Mouse (Mus musculus) hindbrain, embryonic 14.5 days (tissue): ENCODE data around the gene Snx3. TPM values are rescaled to one million over a fixed set of nuclear protein-coding genes. Genes with fewer than 3 reads are reported as not detected.

Experiments used
- ATAC-seq: fragments of 200-750 bp; cut with Nextera tagmentation; 2 replicates; pipeline ENCODE4 v1.8.0; 2017; ENCODE audit warnings: moderate number of reproducible peaks, mild to moderate bottlenecking, moderate TSS enrichment, moderate library complexity; ENCODE audit not compliant: low FRiP score
- DNase-seq: peaks from one replicate; pipeline ENCODE4 v3.0.0-alpha.2; 2015; ENCODE audit warnings: low spot score
- H3K27ac ChIP-seq: fragments of 300-500 bp; sonication (generic); 2 replicates; pipeline ENCODE4 v1.5.1; 2014; ENCODE audit warnings: mild to moderate bottlenecking, moderate library complexity
- H3K27me3 ChIP-seq: fragments of 300-500 bp; sonication (generic); 2 replicates; pipeline ENCODE4 v1.6.1; 2014; ENCODE audit warnings: mild to moderate bottlenecking, low read length, mixed read lengths; ENCODE audit not compliant: control insufficient read depth, insufficient read depth
- H3K36me3 ChIP-seq: fragments of 300-500 bp; sonication (generic); replicated peaks from 2 replicates; pipeline ENCODE4 v1.6.1; 2014; ENCODE audit not compliant: control insufficient read depth, insufficient read depth
- H3K4me1 ChIP-seq: fragments of 300-500 bp; sonication (generic); replicated peaks from 2 replicates; pipeline ENCODE4 v1.6.1; 2014; ENCODE audit warnings: antibody characterized with exemption, low read length, mixed read lengths; ENCODE audit not compliant: control insufficient read depth, insufficient read depth
- H3K4me2 ChIP-seq: fragments of 300-500 bp; sonication (generic); replicated peaks from 2 replicates; pipeline ENCODE4 v1.6.1; 2014; ENCODE audit warnings: mild to moderate bottlenecking, moderate library complexity
- H3K4me3 ChIP-seq: fragments of 300-500 bp; sonication (generic); replicated peaks from 2 replicates; pipeline ENCODE4 v1.5.1; 2014; ENCODE audit warnings: mild to moderate bottlenecking, low read length
- H3K9ac ChIP-seq: fragments of 300-500 bp; sonication (generic); 2 replicates; pipeline ENCODE4 v1.6.1; 2014
- H3K9me3 ChIP-seq: fragments of 300-500 bp; sonication (generic); 2 replicates; pipeline ENCODE4 v1.6.1; 2016; ENCODE audit warnings: low read length; ENCODE audit not compliant: control insufficient read depth
- WGBS: fragments of 180-500 bp; shearing (Covaris S2); extraction: QIAGEN DNeasy Blood & Tissue Kit; methylation state at CpG from one replicate; pipeline ENCODE4 v1.1.7; 2014; 5-methylcytosine and 5-hydroxymethylcytosine counted together
- polyA plus RNA-seq: library from polyadenylated mRNA; unstranded; fragments of >200 nt; fragmentation: Nextera tagmentation; extraction: Ambion mirVana; gene quantifications from 2 replicates; pipeline ENCODE4 v1.2.1, GENCODE M21; 2014

The Snx3 gene
- polyA plus RNA-seq, 1 experiment from 2014 or later, result 296 TPM

- H3K27me3 ChIP-seq, result no peaks in the 10 kb centered on the region
- peak overlapping the region; percentile 54 for H3K4me3 ChIP-seq
- H3K36me3 ChIP-seq, result no peaks in the 10 kb centered on the region
- 12% methylated on average over 25 of the region's 25 CpGs for WGBS
- H3K4me1 ChIP-seq, result 0 out of 2 replicates have a peak, but pooled peaks cover 6% of the 10 kb centered on the region
- H3K9ac ChIP-seq, result peak overlapping the region; percentile 73
- H3K9me3 ChIP-seq, result no peaks in the 10 kb centered on the region
- H3K4me2 ChIP-seq, result peak overlapping the region; percentile 78
- peak; percentile 31 for DNase-seq
- peak overlapping the region; percentile 84 for H3K27ac ChIP-seq
- ATAC-seq, result peak; percentile 64
Measured at GRCm38 (mm10) chr10:42477550-42478340, 24.1 kb upstream of the Snx3 start.

DNA sequence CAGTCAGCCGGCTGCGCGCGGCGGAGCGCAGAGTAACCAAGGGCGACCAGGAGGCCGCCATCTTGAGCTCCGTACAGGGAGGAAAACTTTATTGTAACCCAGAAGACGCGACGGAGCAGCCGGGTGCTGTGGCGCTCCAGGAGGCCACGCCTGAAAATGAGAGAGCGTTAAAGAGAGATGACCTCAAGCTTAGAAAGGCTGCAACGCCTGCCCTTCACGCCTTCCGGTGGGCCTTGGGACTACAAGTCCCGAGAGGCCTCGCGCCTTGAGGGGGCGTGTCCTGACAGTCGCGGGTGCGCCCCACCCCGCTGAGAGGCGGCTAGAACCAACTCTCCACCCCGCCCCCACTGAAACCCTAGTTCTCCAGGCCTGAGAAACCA is 23.5 kb upstream of the Snx3 start, which contains the start of gene Afg1l:
Afg1l (minus strand) TSS at position 225 of the 380 bp plus-strand sequence.
- no peaks in the 10 kb centered on the region for H3K9me3 ChIP-seq
- H3K27me3 ChIP-seq, result no peaks in the 10 kb centered on the region
- H3K9ac ChIP-seq, result peak within 1 kb of the TSS; percentile 73
- H3K4me2 ChIP-seq, result peak within 1 kb of the TSS; percentile 78
- ATAC-seq (peak; percentile 95), DNase-seq (peak; percentile 87)
- peak within 1 kb of the TSS; percentile 84 for H3K27ac ChIP-seq
- under 1% methylated on average over 29 of the region's 29 CpGs for WGBS
- 0 out of 2 replicates have a peak, but pooled peaks cover 6% of the 10 kb centered on the region for H3K4me1 ChIP-seq
- peak within 1 kb of the TSS; percentile 54 for H3K4me3 ChIP-seq
- H3K36me3 ChIP-seq, result no peaks in the 10 kb centered on the region

DNA sequence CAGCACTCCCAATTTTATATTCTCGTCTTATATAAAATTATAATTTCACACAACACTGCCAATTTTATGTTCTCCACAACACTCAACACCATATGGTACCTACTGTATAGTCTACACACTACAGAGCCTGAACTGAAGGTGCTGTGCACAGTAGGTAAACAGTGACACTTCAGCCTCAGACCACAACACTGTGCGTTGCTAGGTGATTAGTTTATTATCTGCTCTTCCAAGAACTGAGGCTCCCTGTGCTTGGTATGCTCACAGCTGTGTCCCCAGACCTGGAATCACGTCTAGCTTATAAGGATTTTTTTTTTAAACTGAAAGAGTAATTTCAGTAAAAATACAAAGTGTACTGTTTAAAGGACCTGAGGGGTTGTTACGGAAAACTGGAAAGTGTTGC is 21.1 kb upstream of the Snx3 start:
- no peak for DNase-seq
- Histone ChIP-seq H3K9ac (no peak overlapping the region), H3K9me3 (no peaks in the 10 kb centered on the region), H3K4me2 (no peak overlapping the region), H3K4me3 (no peak overlapping the region), H3K36me3 (no peaks in the 10 kb centered on the region), H3K27ac (no peak overlapping the region), H3K4me1 (0 out of 2 replicates have a peak, but pooled peaks cover 6% of the 10 kb centered on the region), H3K27me3 (no peaks in the 10 kb centered on the region)
- 74% methylated on average over 4 of the region's 4 CpGs for WGBS
- no peak for ATAC-seq

- no peaks in the 10 kb centered on the region for H3K9me3 ChIP-seq
- no peaks in the 10 kb centered on the region for H3K4me1 ChIP-seq
- no peaks in the 10 kb centered on the region for H3K27me3 ChIP-seq
- no peak overlapping the region for H3K27ac ChIP-seq
- ATAC-seq (no peak), DNase-seq (no peak)
- H3K4me3 ChIP-seq, result no peak overlapping the region
- no peak overlapping the region for H3K9ac ChIP-seq
- WGBS, result 46% methylated on average over 8 of the region's 8 CpGs
- H3K4me2 ChIP-seq, result no peak overlapping the region
- H3K36me3 ChIP-seq, result no peaks in the 10 kb centered on the region
Measured at GRCm38 (mm10) chr10:42488606-42489296, 13.1 kb upstream of the Snx3 start.

DNA sequence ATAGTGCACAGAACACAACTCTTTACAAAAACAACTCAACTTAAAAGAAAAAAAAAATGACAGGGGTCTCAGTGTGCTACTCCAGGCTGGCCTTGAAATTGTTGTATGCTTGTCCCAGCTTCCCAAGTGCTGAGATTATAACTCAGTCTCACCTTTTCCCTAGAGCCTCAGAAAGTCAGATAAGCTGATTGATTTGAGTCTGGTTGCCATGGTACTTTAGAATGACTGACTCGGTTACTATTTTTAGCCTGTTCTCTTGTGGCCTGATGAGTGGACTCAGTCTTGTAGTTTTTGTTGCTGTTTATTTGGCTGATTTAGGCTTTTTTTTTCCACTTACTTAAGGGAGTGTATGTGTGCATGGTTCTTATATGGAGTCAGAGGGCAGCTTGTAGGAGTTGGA is 10.7 kb upstream of the Snx3 start:
- no peak for ATAC-seq
- H3K4me1 ChIP-seq, result no peaks in the 10 kb centered on the region
- H3K36me3 ChIP-seq, result no peaks in the 10 kb centered on the region
- no peak overlapping the region for H3K4me3 ChIP-seq
- H3K4me2 ChIP-seq, result no peak overlapping the region
- no peak for DNase-seq
- H3K9me3 ChIP-seq, result no peaks in the 10 kb centered on the region
- no peak overlapping the region for H3K27ac ChIP-seq
- no peaks in the 10 kb centered on the region for H3K27me3 ChIP-seq
- no peak overlapping the region for H3K9ac ChIP-seq
- WGBS, result 55% methylated on average over 1 of the region's 1 CpGs

GRCm38 (mm10) chr10:42492027-42492771 is 9.6 kb upstream of the Snx3 start:
- H3K27ac ChIP-seq, result no peak overlapping the region
- no peaks in the 10 kb centered on the region for H3K27me3 ChIP-seq
- no peak for ATAC-seq
- WGBS, result 87% methylated on average over 10 of the region's 10 CpGs
- no peak overlapping the region for H3K4me2 ChIP-seq
- no peaks in the 10 kb centered on the region for H3K36me3 ChIP-seq
- DNase-seq, result no peak
- H3K9me3 ChIP-seq, result no peaks in the 10 kb centered on the region
- no peak overlapping the region for H3K4me3 ChIP-seq
- H3K9ac ChIP-seq, result no peak overlapping the region
- no peaks in the 10 kb centered on the region for H3K4me1 ChIP-seq

DNA sequence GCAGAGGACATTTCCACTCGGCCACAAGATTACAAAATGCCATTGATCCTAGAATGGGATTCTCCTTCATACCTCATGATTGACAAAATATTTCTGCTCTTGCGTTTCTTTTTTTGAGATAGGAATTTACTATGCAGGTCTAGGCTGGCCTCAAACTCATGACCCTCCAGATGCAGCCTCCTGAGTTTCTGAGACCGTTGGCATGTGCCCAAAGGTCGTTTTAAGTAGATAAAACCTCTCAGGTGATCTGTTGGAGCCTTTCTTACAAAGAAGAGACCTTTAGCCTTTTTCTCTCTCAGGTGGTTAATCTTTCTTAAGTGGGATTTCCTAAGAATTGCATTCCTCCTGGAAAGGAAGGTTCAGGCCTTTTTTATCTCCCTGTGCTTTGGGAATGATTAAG is 8.8 kb upstream of the Snx3 start:
- Histone ChIP-seq H3K36me3 (no peaks in the 10 kb centered on the region), H3K27me3 (no peaks in the 10 kb centered on the region), H3K9me3 (no peaks in the 10 kb centered on the region), H3K4me2 (no peak overlapping the region), H3K9ac (no peak overlapping the region), H3K27ac (no peak overlapping the region), H3K4me1 (no peaks in the 10 kb centered on the region), H3K4me3 (no peak overlapping the region)
- 70% methylated on average over 4 of the region's 4 CpGs for WGBS
- DNase-seq, result no peak
- ATAC-seq, result no peak

DNA sequence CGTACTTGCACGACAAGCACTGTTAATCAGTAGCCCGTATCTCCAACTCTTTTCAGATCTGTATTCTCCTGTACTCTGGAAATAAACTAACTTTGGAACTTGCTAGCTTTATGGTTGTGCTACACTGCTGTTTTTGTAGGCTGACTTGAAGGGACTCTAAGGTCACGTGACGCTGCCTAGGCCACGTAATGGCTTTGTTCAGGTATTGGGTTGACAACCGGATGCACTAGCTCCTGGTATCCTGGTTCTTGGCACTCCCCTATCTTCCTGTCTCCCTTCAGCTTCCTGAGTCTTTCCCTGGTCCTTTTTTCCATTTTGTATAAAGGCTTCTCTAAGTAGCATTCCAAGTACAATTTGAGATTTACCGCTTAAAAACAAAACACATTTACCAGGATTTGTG is 1.2 kb upstream of the Snx3 start:
- Histone ChIP-seq H3K4me1 (peaks cover 15% of the 10 kb centered on the region), H3K9me3 (no peaks in the 10 kb centered on the region), H3K27ac (peak overlapping the region; percentile 98; the same call in 1 of the 2 replicates), H3K4me2 (no peak overlapping the region), H3K27me3 (no peaks in the 10 kb centered on the region), H3K36me3 (no peaks in the 10 kb centered on the region), H3K4me3 (no peak overlapping the region), H3K9ac (no peak overlapping the region)
- 95% methylated on average over 8 of the region's 8 CpGs for WGBS
- DNase-seq (no peak), ATAC-seq (no peak)

- WGBS, result 83% methylated on average over 5 of the region's 5 CpGs
- no peak for ATAC-seq
- H3K9ac ChIP-seq, result peak overlapping the region; percentile 93; the same call in 1 of the 2 replicates
Measured at GRCm38 (mm10) chr10:42501161-42501560, 669 bp upstream of the Snx3 start.

More at GRCm38 (mm10) chr10:42501161-42501560, 669 bp upstream of the Snx3 start:
- Histone ChIP-seq H3K36me3 (no peaks in the 10 kb centered on the region), H3K4me2 (peak overlapping the region; percentile 36), H3K4me1 (peaks cover 15% of the 10 kb centered on the region), H3K27ac (peak overlapping the region; percentile 98), H3K9me3 (no peaks in the 10 kb centered on the region), H3K27me3 (no peaks in the 10 kb centered on the region), H3K4me3 (peak overlapping the region; percentile 90)
- no peak for DNase-seq
